ENCODE assay signal across 9 mouse cellular contexts in genomic region chr17:28344050-28344607, GRCm38 (mm10). TPM values are rescaled to one million over a fixed set of nuclear protein-coding genes. Genes with fewer than 3 reads are reported as not detected.
DNase-seq lines count a peak whose midpoint lies in the region; ATAC-seq and TF ChIP-seq lines count a peak whose summit lies in the region.
"Had no signal": no experiment of that assay in that cellular context is flagged by ENCODE, and none has a peak within 500 bp of the region (broad histone marks: within the 10 kb centered on the region; RNA-seq: fewer than 3 reads in every experiment).

No protein-coding gene starts in this region.

- DNase-seq in liver, embryonic 11.5 days (ENCODE audit: low spot score), result no peak
- peak; percentile 67 for DNase-seq in embryonic facial prominence, embryonic 14.5 days (ENCODE audit: low spot score)
- no peak for DNase-seq in kidney, postnatal 0 days (ENCODE audit: low spot score)
- DNase-seq in cerebellum, adult 9-11 months, result no peak
- DNase-seq in layer of hippocampus, adult 9-10 months (ENCODE audit: low spot score), result no peak
- DNase-seq: thymus, adult 18-20 months had no signal

- no peak overlapping the region for H3K4me3 ChIP-seq in liver, embryonic 12.5 days
- no peak overlapping the region for H3K4me3 ChIP-seq in liver, embryonic 11.5 days (ENCODE audit: low read depth, low read length)
- H3K4me3 ChIP-seq in embryonic facial prominence, embryonic 14.5 days (ENCODE audit: low read depth, low read length), result no peak overlapping the region
- no peak overlapping the region for H3K4me3 ChIP-seq in kidney, postnatal 0 days (replicated peaks; ENCODE audit: low read depth, low read length)
- no peak overlapping the region for H3K4me3 ChIP-seq in small intestine, adult 2 months (ENCODE audit: low read depth, low read length)
- H3K4me3 ChIP-seq: neural tube, embryonic 12.5 days had no signal

- TF ChIP-seq POLR2A in small intestine, adult 2 months (IDR thresholded peaks at IDR 0.05; ENCODE audit: low read depth, low read length), result no peak

- ATAC-seq in liver, embryonic 12.5 days, result no peak
- ATAC-seq in liver, embryonic 11.5 days (replicated peaks; ENCODE audit: low FRiP score), result no peak
- ATAC-seq in embryonic facial prominence, embryonic 14.5 days (ENCODE audit: low read depth), result no peak
- ATAC-seq in kidney, postnatal 0 days (replicated peaks; ENCODE audit: low FRiP score, low read depth), result no peak

- peaks cover 18% of the 10 kb centered on the region for H3K36me3 ChIP-seq in liver, embryonic 12.5 days
- H3K36me3 ChIP-seq in liver, embryonic 11.5 days (ENCODE audit: control insufficient read depth, insufficient read depth, low read length), result peaks cover 7% of the 10 kb centered on the region; the same call in 1 of the 2 replicates
- H3K36me3 ChIP-seq in embryonic facial prominence, embryonic 14.5 days (ENCODE audit: control insufficient read depth, insufficient read depth, low read length), result peaks cover 21% of the 10 kb centered on the region
- 0 out of 2 replicates have a peak, but pooled peaks cover 6% of the 10 kb centered on the region for H3K36me3 ChIP-seq in kidney, postnatal 0 days (ENCODE audit: insufficient read depth, low read length)
- peaks cover 4% of the 10 kb centered on the region; the same call in 1 of the 2 replicates for H3K36me3 ChIP-seq in small intestine, adult 2 months (ENCODE audit: control insufficient read depth, insufficient read depth, low read length)
- H3K36me3 ChIP-seq: neural tube, embryonic 12.5 days had no signal

- no peaks in the 10 kb centered on the region for H3K9me3 ChIP-seq in liver, embryonic 12.5 days (replicated peaks)
- H3K9me3 ChIP-seq in liver, embryonic 11.5 days (ENCODE audit: control insufficient read depth, low read length), result no peaks in the 10 kb centered on the region
- H3K9me3 ChIP-seq in embryonic facial prominence, embryonic 14.5 days (ENCODE audit: control insufficient read depth, low read length), result no peaks in the 10 kb centered on the region
- no peaks in the 10 kb centered on the region for H3K9me3 ChIP-seq in kidney, postnatal 0 days (replicated peaks; ENCODE audit: low read length)
- H3K9me3 ChIP-seq: neural tube, embryonic 12.5 days had no signal

- H3K27ac ChIP-seq in liver, embryonic 12.5 days, result peak overlapping the region; percentile 54; the same call in 1 of the 2 replicates
- no peak overlapping the region for H3K27ac ChIP-seq in liver, embryonic 11.5 days (ENCODE audit: low read depth, low read length)
- peak overlapping the region; percentile 91 for H3K27ac ChIP-seq in embryonic facial prominence, embryonic 14.5 days (replicated peaks; ENCODE audit: low read depth, low read length)
- no peak overlapping the region for H3K27ac ChIP-seq in kidney, postnatal 0 days
- peak overlapping the region; percentile 78 for H3K27ac ChIP-seq in small intestine, adult 2 months (ENCODE audit: insufficient read depth, low read depth, low read length)
- H3K27ac ChIP-seq: neural tube, embryonic 12.5 days had no signal

- no peak for TF ChIP-seq CTCF in kidney, postnatal 0 days (IDR thresholded peaks at IDR 0.05; ENCODE audit: low read depth)
- no peak for TF ChIP-seq CTCF in small intestine, adult 2 months (IDR thresholded peaks at IDR 0.05; ENCODE audit: extremely low read depth, insufficient read length, insufficient replicate concordance, low read depth, low read length)

- WGBS in liver, embryonic 12.5 days (ENCODE audit: insufficient replicate concordance), result 36% methylated on average over 4 of the region's 4 CpGs
- 36% methylated on average over 4 of the region's 4 CpGs for WGBS in liver, embryonic 11.5 days
- WGBS in embryonic facial prominence, embryonic 14.5 days, result 19% methylated on average over 3 of the region's 4 CpGs
- WGBS in kidney, postnatal 0 days, result 21% methylated on average over 4 of the region's 4 CpGs
- WGBS in small intestine, adult 2 months, result 71% methylated on average over 4 of the region's 4 CpGs

- peaks cover 81% of the 10 kb centered on the region for H3K27me3 ChIP-seq in liver, embryonic 12.5 days (replicated peaks)
- peaks cover 14% of the 10 kb centered on the region for H3K27me3 ChIP-seq in liver, embryonic 11.5 days (replicated peaks; ENCODE audit: control insufficient read depth, insufficient read depth, low read length)
- no peaks in the 10 kb centered on the region for H3K27me3 ChIP-seq in embryonic facial prominence, embryonic 14.5 days (replicated peaks; ENCODE audit: control insufficient read depth, insufficient read depth, low read length)
- no peaks in the 10 kb centered on the region for H3K27me3 ChIP-seq in kidney, postnatal 0 days (ENCODE audit: insufficient read depth, low read length)
- no peaks in the 10 kb centered on the region for H3K27me3 ChIP-seq in small intestine, adult 2 months (ENCODE audit: control insufficient read depth, insufficient read depth, low read length)

- H3K9ac ChIP-seq in liver, embryonic 12.5 days, result no peak overlapping the region
- no peak overlapping the region for H3K9ac ChIP-seq in liver, embryonic 11.5 days (ENCODE audit: low read depth, low read length)
- H3K9ac ChIP-seq in embryonic facial prominence, embryonic 14.5 days (ENCODE audit: low read depth, low read length), result peak overlapping the region; percentile 12; the same call in 1 of the 2 replicates
- peak overlapping the region; percentile 36; the same call in 1 of the 2 replicates for H3K9ac ChIP-seq in kidney, postnatal 0 days (ENCODE audit: low read depth, low read length)
- H3K9ac ChIP-seq: neural tube, embryonic 12.5 days had no signal

- 0 out of 2 replicates have a peak overlapping the region, but pooled peaks have one; percentile 16 for H3K4me2 ChIP-seq in liver, embryonic 12.5 days
- no peak overlapping the region for H3K4me2 ChIP-seq in liver, embryonic 11.5 days
- H3K4me2 ChIP-seq in embryonic facial prominence, embryonic 14.5 days (ENCODE audit: low read depth, low read length), result peak overlapping the region; percentile 60; the same call in 1 of the 2 replicates
- no peak overlapping the region for H3K4me2 ChIP-seq in kidney, postnatal 0 days (ENCODE audit: low read length)
- H3K4me2 ChIP-seq: neural tube, embryonic 12.5 days had no signal

- peaks cover 84% of the 10 kb centered on the region for H3K4me1 ChIP-seq in liver, embryonic 12.5 days
- H3K4me1 ChIP-seq in liver, embryonic 11.5 days (replicated peaks; ENCODE audit: control insufficient read depth, insufficient read depth, low read length), result peaks cover 59% of the 10 kb centered on the region
- H3K4me1 ChIP-seq in embryonic facial prominence, embryonic 14.5 days (ENCODE audit: control insufficient read depth, insufficient read depth, low read length), result peaks cover 71% of the 10 kb centered on the region
- H3K4me1 ChIP-seq in kidney, postnatal 0 days (replicated peaks; ENCODE audit: insufficient read depth, low read length), result peaks cover 49% of the 10 kb centered on the region
- H3K4me1 ChIP-seq in small intestine, adult 2 months (ENCODE audit: control insufficient read depth, insufficient read depth, insufficient read length, low read length), result peaks cover 30% of the 10 kb centered on the region

RNA-seq across cellular contexts. Expression of gene Tead3, which starts 6.5 kb away (rescaled TPM):
- 1.9 and 2.0 TPM in 2 replicates for polyA plus RNA-seq in liver, embryonic 12.5 days (2016; fragmentation: Nextera tagmentation; extraction: Ambion mirVana)
- 4.3 and 4.6 TPM in 2 replicates for polyA plus RNA-seq in liver, embryonic 11.5 days (2014; fragmentation: Nextera tagmentation; extraction: Ambion mirVana)
- polyA plus RNA-seq in embryonic facial prominence, embryonic 14.5 days (2014; fragmentation: Nextera tagmentation; extraction: Ambion mirVana), result 11.3 and 12.0 TPM in 2 replicates
- 7.7 and 8.5 TPM in 2 replicates for polyA plus RNA-seq in kidney, postnatal 0 days (2015; fragmentation: Nextera tagmentation; extraction: Ambion mirVana)
- 25.2 and 36.7 TPM in 2 replicates for polyA plus RNA-seq in small intestine, adult 2 months (2012; rRNA removed)

RNA-seq across cellular contexts. Expression of gene Rpl10a, which starts 15.9 kb away (rescaled TPM):
- polyA plus RNA-seq in liver, embryonic 12.5 days (2016; fragmentation: Nextera tagmentation; extraction: Ambion mirVana), result 472 and 487 TPM in 2 replicates
- polyA plus RNA-seq in liver, embryonic 11.5 days (2014; fragmentation: Nextera tagmentation; extraction: Ambion mirVana), result 683 and 733 TPM in 2 replicates
- 800 and 852 TPM in 2 replicates for polyA plus RNA-seq in embryonic facial prominence, embryonic 14.5 days (2014; fragmentation: Nextera tagmentation; extraction: Ambion mirVana)
- polyA plus RNA-seq in kidney, postnatal 0 days (2015; fragmentation: Nextera tagmentation; extraction: Ambion mirVana), result 645 and 750 TPM in 2 replicates
- polyA plus RNA-seq in small intestine, adult 2 months (2012; rRNA removed), result 1,432 and 2,365 TPM in 2 replicates

RNA-seq across cellular contexts. Expression of gene Tulp1, which starts 20.9 kb away (rescaled TPM):
- 1.4 and 1.6 TPM in 2 replicates for polyA plus RNA-seq in liver, embryonic 12.5 days (2016; fragmentation: Nextera tagmentation; extraction: Ambion mirVana)
- 2.8 and 3.3 TPM in 2 replicates for polyA plus RNA-seq in liver, embryonic 11.5 days (2014; fragmentation: Nextera tagmentation; extraction: Ambion mirVana)
- 3.9 and 6.0 TPM in 2 replicates for polyA plus RNA-seq in embryonic facial prominence, embryonic 14.5 days (2014; fragmentation: Nextera tagmentation; extraction: Ambion mirVana)
- polyA plus RNA-seq in kidney, postnatal 0 days (2015; fragmentation: Nextera tagmentation; extraction: Ambion mirVana), result 3.6 and 3.9 TPM in 2 replicates
- polyA plus RNA-seq in small intestine, adult 2 months (2012; rRNA removed), result 0.34 TPM in 1 of 2 replicates, not detected in the other

RNA-seq across cellular contexts. Expression of gene Fance, which starts 30.8 kb away (rescaled TPM):
- polyA plus RNA-seq in liver, embryonic 12.5 days (2016; fragmentation: Nextera tagmentation; extraction: Ambion mirVana), result 18.8 and 22.1 TPM in 2 replicates
- 30.2 and 31.1 TPM in 2 replicates for polyA plus RNA-seq in liver, embryonic 11.5 days (2014; fragmentation: Nextera tagmentation; extraction: Ambion mirVana)
- polyA plus RNA-seq in embryonic facial prominence, embryonic 14.5 days (2014; fragmentation: Nextera tagmentation; extraction: Ambion mirVana), result 26.1 and 30.6 TPM in 2 replicates
- 24.9 and 29.5 TPM in 2 replicates for polyA plus RNA-seq in kidney, postnatal 0 days (2015; fragmentation: Nextera tagmentation; extraction: Ambion mirVana)
- polyA plus RNA-seq in small intestine, adult 2 months (2012; rRNA removed), result 13.3 and 16.6 TPM in 2 replicates

Comparison
In these comparisons a context has a peak if more than half of its experiments do, and no peak if none do; other contexts are left out.
1. H3K27ac ChIP-seq: peak in liver, embryonic 12.5 days (single experiment), embryonic facial prominence, embryonic 14.5 days (single experiment) and small intestine, adult 2 months (single experiment); none in liver, embryonic 11.5 days (single experiment) and kidney, postnatal 0 days (single experiment).
2. H3K4me2 ChIP-seq: peak in liver, embryonic 12.5 days (single experiment) and embryonic facial prominence, embryonic 14.5 days (single experiment); none in liver, embryonic 11.5 days (single experiment) and kidney, postnatal 0 days (single experiment).
3. H3K9ac ChIP-seq: peak in embryonic facial prominence, embryonic 14.5 days (single experiment) and kidney, postnatal 0 days (single experiment); none in liver, embryonic 12.5 days (single experiment) and liver, embryonic 11.5 days (single experiment).